Mouse (Mus musculus): ENCODE results near the gene Lpar3. TPM values are rescaled to one million over a fixed set of nuclear protein-coding genes. Genes with fewer than 3 reads are reported as not detected.
A peak's percentile ranks its signal among the peaks of the same experiment; 100 is the strongest.

Gene Lpar3
- polyA plus RNA-seq, 1 experiment from 2014 or later = 0.04 TPM

- in situ Hi-C loops (cut with MboI; ENCODE audit: low pct_unique_long_range_greater_than_20kb) = no loop called here
- no peaks in the 10 kb centered on the region for H3K27me3 ChIP-seq
- no peak for TF ChIP-seq CTCF (IDR thresholded peaks at IDR 0.05)
- DNase-seq (ENCODE audit: low read depth, low spot score) (no peak), ATAC-seq (no peak)
- CTCF ChIA-PET = interaction anchor here (1.0 to 1.4 kb wide), 2 partner anchors 15 to 30 kb away, joined by 3 read pairs; no protein-coding TSS in a partner anchor
- POLR2A ChIA-PET = no interaction called here
Measured at GRCm38 (mm10) chr3:146253736-146254320, 33.1 kb downstream of the Lpar3 start.

GRCm38 (mm10) chr3:146255123-146255522, 34.4 kb downstream of the Lpar3 start:
- no peak for ATAC-seq
- ChIA-PET POLR2A (no interaction called here), CTCF (interaction anchor here (3.4 kb wide), 1 partner anchor 22 kb away, joined by 10 read pairs; no protein-coding TSS in a partner anchor)
- no peak for DNase-seq (ENCODE audit: low read depth, low spot score)
- no peaks in the 10 kb centered on the region for H3K27me3 ChIP-seq
- no peak for TF ChIP-seq CTCF (IDR thresholded peaks at IDR 0.05)
- in situ Hi-C loops (cut with MboI; ENCODE audit: low pct_unique_long_range_greater_than_20kb) = no loop called here

GRCm38 (mm10) chr3:146257483-146258122, 36.8 kb downstream of the Lpar3 start:
- peak; percentile 34 for ATAC-seq
- peak; percentile 34 for DNase-seq (ENCODE audit: low read depth, low spot score)
- ChIA-PET POLR2A (interaction anchor here (0.7 to 0.8 kb wide), 2 partner anchors 12 to 27 kb away, joined by 3 to 4 read pairs; no protein-coding TSS in a partner anchor), CTCF (interaction anchor here (1.9 to 3.4 kb wide), 2 partner anchors 20 to 68 kb away, joined by 5 to 10 read pairs; no protein-coding TSS in a partner anchor)
- no peak for TF ChIP-seq CTCF (IDR thresholded peaks at IDR 0.05)
- no peaks in the 10 kb centered on the region for H3K27me3 ChIP-seq
- in situ Hi-C loops (cut with MboI; ENCODE audit: low pct_unique_long_range_greater_than_20kb) = no loop called here

- TF ChIP-seq CTCF (IDR thresholded peaks at IDR 0.05) = no peak
- ChIA-PET CTCF (interaction anchor here (2.0 to 2.5 kb wide), 2 partner anchors 8 to 23 kb away, joined by 6 to 7 read pairs; no protein-coding TSS in a partner anchor), POLR2A (no interaction called here)
- ATAC-seq = no peak
- DNase-seq (ENCODE audit: low read depth, low spot score) = no peak
- no peaks in the 10 kb centered on the region for H3K27me3 ChIP-seq
- in situ Hi-C loops (cut with MboI; ENCODE audit: low pct_unique_long_range_greater_than_20kb) = loop anchor here (5.0 kb wide), 1 partner anchor 42 kb away; no protein-coding TSS in a partner anchor
Measured at GRCm38 (mm10) chr3:146260203-146260602, 39.4 kb downstream of the Lpar3 start.

- ATAC-seq (no peak), DNase-seq (ENCODE audit: low read depth, low spot score) (no peak)
- no peaks in the 10 kb centered on the region for H3K27me3 ChIP-seq
- POLR2A ChIA-PET = no interaction called here
- TF ChIP-seq CTCF (IDR thresholded peaks at IDR 0.05) = no peak
- CTCF ChIA-PET = interaction anchor here (2.5 kb wide), 1 partner anchor 8 kb away, joined by 7 read pairs; no protein-coding TSS in a partner anchor
- in situ Hi-C loops (cut with MboI; ENCODE audit: low pct_unique_long_range_greater_than_20kb) = loop anchor here (5.0 kb wide), 1 partner anchor 41 kb away; no protein-coding TSS in a partner anchor
Measured at GRCm38 (mm10) chr3:146260845-146261244, 40.1 kb downstream of the Lpar3 start.

- in situ Hi-C loops (cut with MboI; ENCODE audit: low pct_unique_long_range_greater_than_20kb) = loop anchor here (5.0 kb wide), 1 partner anchor 40 kb away; no protein-coding TSS in a partner anchor
- no peak for ATAC-seq
- no peak for DNase-seq (ENCODE audit: low read depth, low spot score)
- no peaks in the 10 kb centered on the region for H3K27me3 ChIP-seq
- CTCF ChIA-PET = no interaction called here
- POLR2A ChIA-PET = no interaction called here
- no peak for TF ChIP-seq CTCF (IDR thresholded peaks at IDR 0.05)
Measured at GRCm38 (mm10) chr3:146262536-146262935, 41.8 kb downstream of the Lpar3 start.

- DNase-seq (ENCODE audit: low read depth, low spot score) (no peak), ATAC-seq (no peak)
- ChIA-PET POLR2A (no interaction called here), CTCF (interaction anchor here (1.3 kb wide), 1 partner anchor 9 kb away, joined by 4 read pairs; no protein-coding TSS in a partner anchor)
- in situ Hi-C loops (cut with MboI; ENCODE audit: low pct_unique_long_range_greater_than_20kb) = loop anchor here (5.0 kb wide), 1 partner anchor 38 kb away; no protein-coding TSS in a partner anchor
- H3K27me3 ChIP-seq = no peaks in the 10 kb centered on the region
- TF ChIP-seq CTCF (IDR thresholded peaks at IDR 0.05) = no peak
Measured at GRCm38 (mm10) chr3:146264146-146264545, 43.4 kb downstream of the Lpar3 start.

GRCm38 (mm10) chr3:146265545-146266130, 44.9 kb downstream of the Lpar3 start:
- DNase-seq (ENCODE audit: low read depth, low spot score) (no peak), ATAC-seq (no peak)
- CTCF ChIA-PET = no interaction called here
- no peak for TF ChIP-seq CTCF (IDR thresholded peaks at IDR 0.05)
- POLR2A ChIA-PET = no interaction called here
- no peaks in the 10 kb centered on the region for H3K27me3 ChIP-seq
- in situ Hi-C loops (cut with MboI; ENCODE audit: low pct_unique_long_range_greater_than_20kb) = no loop called here

GRCm38 (mm10) chr3:146268024-146268801, 47.5 kb downstream of the Lpar3 start:
- TF ChIP-seq CTCF (IDR thresholded peaks at IDR 0.05) = no peak
- no peak for ATAC-seq
- no peak for DNase-seq (ENCODE audit: low read depth, low spot score)
- H3K27me3 ChIP-seq = no peaks in the 10 kb centered on the region
- in situ Hi-C loops (cut with MboI; ENCODE audit: low pct_unique_long_range_greater_than_20kb) = no loop called here
- ChIA-PET POLR2A (interaction anchor here (0.6 to 1.3 kb wide), 2 partner anchors 39 to 674 kb away, joined by 3 read pairs; no protein-coding TSS in a partner anchor), CTCF (interaction anchor here (1.8 kb wide), 1 partner anchor 9 kb away, joined by 7 read pairs; no protein-coding TSS in a partner anchor)

- ChIA-PET POLR2A (no interaction called here), CTCF (interaction anchor here (2.0 kb wide), 1 partner anchor 29 kb away, joined by 6 read pairs; no protein-coding TSS in a partner anchor)
- ATAC-seq = no peak
- no peaks in the 10 kb centered on the region for H3K27me3 ChIP-seq
- no peak for DNase-seq (ENCODE audit: low read depth, low spot score)
- TF ChIP-seq CTCF (IDR thresholded peaks at IDR 0.05) = no peak
- in situ Hi-C loops (cut with MboI; ENCODE audit: low pct_unique_long_range_greater_than_20kb) = no loop called here
Measured at GRCm38 (mm10) chr3:146274503-146274902, 53.7 kb downstream of the Lpar3 start.

Measured in Patski (cell line).